Mouse (Mus musculus): ENCODE measurements around the gene Mgst3. TPM values are rescaled to one million over a fixed set of nuclear protein-coding genes. Genes with fewer than 3 reads are reported as not detected.

Gene Mgst3
- polyA plus RNA-seq, 1 experiment from 2014 or later: 41.6 TPM

- H3K36me3 ChIP-seq: no peaks in the 10 kb centered on the region
- H3K4me3 ChIP-seq: no peak overlapping the region
- H3K27me3 ChIP-seq: peaks cover 5% of the 10 kb centered on the region; the same call in 1 of the 2 replicates
- no peaks in the 10 kb centered on the region for H3K9me3 ChIP-seq
- no peak overlapping the region for H3K4me2 ChIP-seq
- peaks cover 10% of the 10 kb centered on the region; the same call in 1 of the 2 replicates for H3K4me1 ChIP-seq
- H3K27ac ChIP-seq: no peak overlapping the region
- no peak for ATAC-seq (ENCODE audit: insufficient number of reproducible peaks, insufficient read depth, low FRiP score, low TSS enrichment, low read depth)
- 27% methylated on average over 1 of the region's 2 CpGs for WGBS
- no peak overlapping the region for H3K9ac ChIP-seq
Observed at GRCm38 (mm10) chr1:167386466-167386865, 7.2 kb downstream of the Mgst3 start.

DNA sequence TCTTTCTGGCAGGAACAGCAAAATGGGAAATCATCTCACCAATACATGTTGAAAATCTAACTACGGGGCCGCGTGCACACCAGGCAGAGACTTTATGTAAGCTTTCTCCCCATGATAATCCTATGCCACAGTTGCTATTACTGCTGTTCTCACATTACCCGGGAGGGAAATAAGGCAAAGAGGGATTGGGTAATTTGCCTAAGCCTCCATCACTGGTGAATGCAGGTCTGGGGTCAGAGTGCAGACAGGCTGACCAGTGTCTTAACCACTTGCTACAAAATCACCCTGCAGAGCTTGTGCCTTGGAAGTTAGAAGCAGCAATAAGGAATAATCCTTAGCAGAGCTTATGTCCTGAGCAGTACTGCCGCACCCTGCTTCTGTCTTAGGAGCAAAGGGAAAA, 8.0 kb downstream of the Mgst3 start:
- no peaks in the 10 kb centered on the region for H3K36me3 ChIP-seq
- ATAC-seq (ENCODE audit: insufficient number of reproducible peaks, insufficient read depth, low FRiP score, low TSS enrichment, low read depth): no peak
- no peaks in the 10 kb centered on the region for H3K9me3 ChIP-seq
- H3K27me3 ChIP-seq: peaks cover 5% of the 10 kb centered on the region; the same call in 1 of the 2 replicates
- H3K4me3 ChIP-seq: no peak overlapping the region
- H3K4me1 ChIP-seq: peaks cover 10% of the 10 kb centered on the region; the same call in 1 of the 2 replicates
- no peak overlapping the region for H3K4me2 ChIP-seq
- H3K27ac ChIP-seq: no peak overlapping the region
- 60% methylated on average over 5 of the region's 5 CpGs for WGBS
- H3K9ac ChIP-seq: no peak overlapping the region

DNA sequence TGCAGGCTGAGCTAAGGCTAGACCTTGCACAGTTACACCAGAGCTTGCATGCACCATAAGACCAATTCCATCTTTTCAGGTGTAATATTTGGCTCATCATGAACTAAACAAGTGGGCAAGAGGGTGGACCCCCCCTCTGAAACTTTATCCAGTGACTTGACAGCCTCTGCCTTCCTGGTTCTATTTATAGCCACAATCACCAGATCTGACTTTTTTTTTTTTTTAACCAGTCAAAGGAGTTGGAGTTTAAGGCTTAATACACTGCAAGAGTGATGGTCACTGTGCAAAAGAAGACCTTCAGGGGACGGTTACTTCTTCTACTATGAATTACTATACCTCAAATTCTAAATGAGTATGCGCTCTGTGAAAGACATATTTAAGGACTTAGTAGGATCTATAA, 8.4 kb downstream of the Mgst3 start:
- no peak for ATAC-seq (ENCODE audit: insufficient number of reproducible peaks, insufficient read depth, low FRiP score, low TSS enrichment, low read depth)
- Histone ChIP-seq H3K4me1 (peaks cover 7% of the 10 kb centered on the region; the same call in 1 of the 2 replicates), H3K9me3 (no peaks in the 10 kb centered on the region), H3K27me3 (peaks cover 5% of the 10 kb centered on the region; the same call in 1 of the 2 replicates), H3K27ac (no peak overlapping the region), H3K4me2 (no peak overlapping the region), H3K36me3 (no peaks in the 10 kb centered on the region), H3K4me3 (no peak overlapping the region), H3K9ac (no peak overlapping the region)
- 85% methylated on average over 2 of the region's 2 CpGs for WGBS

DNA sequence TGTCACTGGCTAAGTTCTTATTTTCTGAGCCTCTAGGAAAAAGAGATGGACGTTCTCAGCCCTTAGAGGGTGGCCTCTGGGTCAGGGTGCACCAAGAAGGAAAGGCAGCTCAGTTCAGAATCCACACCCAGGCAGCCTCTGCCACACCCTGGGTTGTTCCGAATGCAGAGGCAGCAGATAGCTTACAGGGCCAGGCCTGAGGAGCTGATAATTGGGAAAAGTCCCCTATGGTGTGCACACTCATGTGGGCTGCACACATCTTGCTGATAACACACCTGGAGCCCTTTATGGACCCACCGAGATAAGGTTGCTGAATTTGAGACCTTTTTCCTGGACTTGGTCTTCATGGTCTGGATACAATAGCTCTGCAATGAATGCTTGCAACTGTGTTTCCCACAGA, 9.5 kb downstream of the Mgst3 start:
- WGBS: 54% methylated on average over 3 of the region's 3 CpGs
- Histone ChIP-seq H3K27me3 (peaks cover 5% of the 10 kb centered on the region; the same call in 1 of the 2 replicates), H3K9ac (no peak overlapping the region), H3K9me3 (no peaks in the 10 kb centered on the region), H3K4me2 (no peak overlapping the region), H3K4me3 (no peak overlapping the region), H3K4me1 (no peaks in the 10 kb centered on the region), H3K27ac (no peak overlapping the region), H3K36me3 (no peaks in the 10 kb centered on the region)
- no peak for ATAC-seq (ENCODE audit: insufficient number of reproducible peaks, insufficient read depth, low FRiP score, low TSS enrichment, low read depth)

DNA sequence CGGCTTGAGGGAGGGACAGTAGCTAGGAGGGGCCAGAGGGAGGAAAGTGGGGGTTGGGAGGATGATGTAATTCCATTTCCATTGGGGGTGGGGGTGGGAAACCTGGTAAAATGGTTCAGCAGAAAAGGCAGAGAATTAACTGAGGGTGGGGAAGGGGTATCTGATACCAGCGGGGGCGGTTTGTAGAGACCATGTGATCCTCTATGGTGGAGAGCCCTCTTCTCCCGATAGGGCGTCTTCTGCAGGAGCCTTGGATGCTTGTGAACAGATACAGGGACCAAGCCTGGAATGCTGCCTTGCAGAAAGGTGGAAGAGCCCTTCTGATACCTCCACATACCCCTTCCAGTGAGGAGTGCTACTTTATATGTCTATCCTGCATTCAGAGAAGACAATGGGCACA, 10.5 kb downstream of the Mgst3 start:
- no peak overlapping the region for H3K27ac ChIP-seq
- no peak overlapping the region for H3K4me2 ChIP-seq
- no peak overlapping the region for H3K4me3 ChIP-seq
- 0 out of 2 replicates have a peak, but pooled peaks cover under 1% of the 10 kb centered on the region for H3K4me1 ChIP-seq
- H3K9ac ChIP-seq: no peak overlapping the region
- ATAC-seq (ENCODE audit: insufficient number of reproducible peaks, insufficient read depth, low FRiP score, low TSS enrichment, low read depth): no peak
- no peaks in the 10 kb centered on the region for H3K27me3 ChIP-seq
- H3K9me3 ChIP-seq: no peaks in the 10 kb centered on the region
- no peaks in the 10 kb centered on the region for H3K36me3 ChIP-seq
- WGBS: 86% methylated on average over 5 of the region's 5 CpGs

- no peak for ATAC-seq (ENCODE audit: insufficient number of reproducible peaks, insufficient read depth, low FRiP score, low TSS enrichment, low read depth)
- Histone ChIP-seq H3K9ac (no peak overlapping the region), H3K4me3 (no peak overlapping the region), H3K36me3 (no peaks in the 10 kb centered on the region), H3K27ac (no peak overlapping the region), H3K4me2 (no peak overlapping the region), H3K4me1 (0 out of 2 replicates have a peak, but pooled peaks cover 4% of the 10 kb centered on the region), H3K9me3 (no peaks in the 10 kb centered on the region), H3K27me3 (no peaks in the 10 kb centered on the region)
- 86% methylated on average over 5 of the region's 5 CpGs for WGBS
Observed at GRCm38 (mm10) chr1:167382763-167383162, 10.9 kb downstream of the Mgst3 start.

DNA sequence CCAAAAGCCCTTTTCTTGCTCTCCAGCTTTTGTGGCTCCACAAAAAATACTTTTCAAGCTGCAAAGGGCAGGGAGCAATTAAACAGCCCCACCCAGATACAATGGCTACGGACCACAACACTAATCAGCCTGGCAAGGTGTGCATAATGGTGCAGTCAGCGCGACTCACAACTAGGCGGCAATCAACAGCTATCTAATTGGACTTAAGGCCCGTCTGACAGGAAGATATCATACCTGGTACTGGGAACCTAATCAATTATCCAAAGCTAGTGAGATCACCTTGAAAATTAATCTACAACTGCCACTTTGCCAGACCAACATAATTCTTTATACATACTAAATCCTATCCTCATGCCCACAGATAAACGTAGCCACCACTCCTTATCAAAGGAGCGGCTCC, 11.3 kb downstream of the Mgst3 start:
- WGBS: 86% methylated on average over 7 of the region's 7 CpGs

GRCm38 (mm10) chr1:167381050-167382015, 12.3 kb downstream of the Mgst3 start:
- Histone ChIP-seq H3K27me3 (no peaks in the 10 kb centered on the region), H3K4me2 (no peak overlapping the region), H3K27ac (no peak overlapping the region), H3K36me3 (peaks cover 2% of the 10 kb centered on the region; the same call in 1 of the 2 replicates), H3K4me3 (no peak overlapping the region), H3K9ac (no peak overlapping the region), H3K4me1 (0 out of 2 replicates have a peak, but pooled peaks cover 4% of the 10 kb centered on the region), H3K9me3 (no peaks in the 10 kb centered on the region)
- 82% methylated on average over 8 of the region's 8 CpGs for WGBS
- ATAC-seq (ENCODE audit: insufficient number of reproducible peaks, insufficient read depth, low FRiP score, low TSS enrichment, low read depth): no peak

More for the DNA sequence above, 11.3 kb downstream of the Mgst3 start:
- no peaks in the 10 kb centered on the region for H3K27me3 ChIP-seq
- H3K4me1 ChIP-seq: 0 out of 2 replicates have a peak, but pooled peaks cover 4% of the 10 kb centered on the region
- no peak for ATAC-seq (ENCODE audit: insufficient number of reproducible peaks, insufficient read depth, low FRiP score, low TSS enrichment, low read depth)
- no peak overlapping the region for H3K4me3 ChIP-seq
- H3K9ac ChIP-seq: no peak overlapping the region
- H3K9me3 ChIP-seq: no peaks in the 10 kb centered on the region
- H3K4me2 ChIP-seq: no peak overlapping the region
- no peak overlapping the region for H3K27ac ChIP-seq
- H3K36me3 ChIP-seq: no peaks in the 10 kb centered on the region

- WGBS: 87% methylated on average over 2 of the region's 2 CpGs
- no peak for ATAC-seq (ENCODE audit: insufficient number of reproducible peaks, insufficient read depth, low FRiP score, low TSS enrichment, low read depth)
- no peaks in the 10 kb centered on the region for H3K27me3 ChIP-seq
Observed at GRCm38 (mm10) chr1:167380223-167380622, 13.4 kb downstream of the Mgst3 start.

DNA sequence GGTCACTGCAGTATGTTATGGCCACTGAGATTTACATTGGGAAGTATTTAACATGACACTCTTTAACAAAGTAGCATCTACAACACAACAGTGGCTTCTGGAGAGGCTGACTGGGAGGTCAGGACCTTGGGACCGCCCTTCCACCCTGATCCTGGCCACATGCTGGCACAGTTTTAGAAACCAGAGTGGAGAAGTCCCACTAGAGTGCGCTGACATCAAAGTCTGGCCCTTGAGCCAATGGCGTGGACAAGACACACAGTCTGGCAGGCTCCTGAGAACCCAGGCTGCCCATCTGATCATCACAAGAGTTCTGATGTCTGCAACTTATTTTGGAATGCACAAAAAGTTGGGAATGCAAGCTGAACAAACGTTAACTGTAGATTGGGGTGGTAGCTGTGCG, 13.9 kb downstream of the Mgst3 start:
- H3K9me3 ChIP-seq: no peaks in the 10 kb centered on the region
- WGBS: 68% methylated on average over 5 of the region's 5 CpGs
- peaks cover 6% of the 10 kb centered on the region for H3K4me1 ChIP-seq
- H3K27ac ChIP-seq: no peak overlapping the region
- no peak overlapping the region for H3K4me3 ChIP-seq
- H3K27me3 ChIP-seq: no peaks in the 10 kb centered on the region
- no peak for ATAC-seq (ENCODE audit: insufficient number of reproducible peaks, insufficient read depth, low FRiP score, low TSS enrichment, low read depth)
- peaks cover 9% of the 10 kb centered on the region; the same call in 1 of the 2 replicates for H3K36me3 ChIP-seq
- H3K4me2 ChIP-seq: no peak overlapping the region
- H3K9ac ChIP-seq: no peak overlapping the region

More at GRCm38 (mm10) chr1:167380223-167380622, 13.4 kb downstream of the Mgst3 start:
- H3K4me3 ChIP-seq: no peak overlapping the region
- H3K9me3 ChIP-seq: no peaks in the 10 kb centered on the region
- 0 out of 2 replicates have a peak, but pooled peaks cover 4% of the 10 kb centered on the region for H3K4me1 ChIP-seq
- peaks cover 9% of the 10 kb centered on the region; the same call in 1 of the 2 replicates for H3K36me3 ChIP-seq
- no peak overlapping the region for H3K4me2 ChIP-seq
- no peak overlapping the region for H3K27ac ChIP-seq
- no peak overlapping the region for H3K9ac ChIP-seq

- Histone ChIP-seq H3K27ac (no peak overlapping the region), H3K9ac (no peak overlapping the region), H3K4me3 (no peak overlapping the region), H3K4me1 (peaks cover 13% of the 10 kb centered on the region), H3K27me3 (no peaks in the 10 kb centered on the region), H3K9me3 (no peaks in the 10 kb centered on the region), H3K4me2 (no peak overlapping the region), H3K36me3 (peaks cover 9% of the 10 kb centered on the region; the same call in 1 of the 2 replicates)
- 61% methylated on average over 6 of the region's 6 CpGs for WGBS
- ATAC-seq (ENCODE audit: insufficient number of reproducible peaks, insufficient read depth, low FRiP score, low TSS enrichment, low read depth): no peak
Observed at GRCm38 (mm10) chr1:167378019-167378418, 15.6 kb downstream of the Mgst3 start.
